Mouse (Mus musculus): ENCODE measurements around the gene Peli2. TPM values are rescaled to one million over a fixed set of nuclear protein-coding genes. Genes with fewer than 3 reads are reported as not detected.

Gene Peli2
- polyA plus RNA-seq, 1 experiment from 2014 or later, result 3.1 TPM

GRCm38 (mm10) chr14:48174356-48174755, 53.7 kb downstream of the Peli2 start:
- 88% methylated on average over 4 of the region's 4 CpGs for WGBS
- Histone ChIP-seq H3K27me3 (replicated peaks; ENCODE audit: control insufficient read depth, insufficient read depth, low read length) (no peaks in the 10 kb centered on the region), H3K27ac (ENCODE audit: low read depth, low read length) (no peak overlapping the region), H3K36me3 (ENCODE audit: control insufficient read depth, insufficient read depth, low read length) (no peaks in the 10 kb centered on the region), H3K4me2 (no peak overlapping the region), H3K4me3 (ENCODE audit: low read depth, low read length) (no peak overlapping the region), H3K9me3 (ENCODE audit: control insufficient read depth, low read length) (no peaks in the 10 kb centered on the region), H3K9ac (ENCODE audit: low read depth, low read length) (no peak overlapping the region), H3K4me1 (replicated peaks; ENCODE audit: control insufficient read depth, insufficient read depth, low read length) (no peaks in the 10 kb centered on the region)
- ATAC-seq (replicated peaks; ENCODE audit: low FRiP score) (no peak), DNase-seq (ENCODE audit: low spot score) (no peak)

- Histone ChIP-seq H3K27me3 (replicated peaks; ENCODE audit: control insufficient read depth, insufficient read depth, low read length) (no peaks in the 10 kb centered on the region), H3K4me2 (no peak overlapping the region), H3K9ac (ENCODE audit: low read depth, low read length) (no peak overlapping the region), H3K36me3 (ENCODE audit: control insufficient read depth, insufficient read depth, low read length) (no peaks in the 10 kb centered on the region), H3K4me3 (ENCODE audit: low read depth, low read length) (no peak overlapping the region), H3K4me1 (replicated peaks; ENCODE audit: control insufficient read depth, insufficient read depth, low read length) (no peaks in the 10 kb centered on the region), H3K9me3 (ENCODE audit: control insufficient read depth, low read length) (no peaks in the 10 kb centered on the region), H3K27ac (ENCODE audit: low read depth, low read length) (no peak overlapping the region)
- no peak for DNase-seq (ENCODE audit: low spot score)
- ATAC-seq (replicated peaks; ENCODE audit: low FRiP score), result no peak
- WGBS, result 88% methylated on average over 8 of the region's 8 CpGs
Measured at GRCm38 (mm10) chr14:48175115-48175514, 54.5 kb downstream of the Peli2 start.

- no peaks in the 10 kb centered on the region for H3K9me3 ChIP-seq (ENCODE audit: control insufficient read depth, low read length)
- no peak for ATAC-seq (replicated peaks; ENCODE audit: low FRiP score)
- no peaks in the 10 kb centered on the region for H3K4me1 ChIP-seq (replicated peaks; ENCODE audit: control insufficient read depth, insufficient read depth, low read length)
- H3K9ac ChIP-seq (ENCODE audit: low read depth, low read length), result no peak overlapping the region
- H3K27ac ChIP-seq (ENCODE audit: low read depth, low read length), result no peak overlapping the region
- H3K4me2 ChIP-seq, result no peak overlapping the region
- H3K36me3 ChIP-seq (ENCODE audit: control insufficient read depth, insufficient read depth, low read length), result no peaks in the 10 kb centered on the region
- 58% methylated on average over 15 of the region's 15 CpGs for WGBS
- H3K27me3 ChIP-seq (replicated peaks; ENCODE audit: control insufficient read depth, insufficient read depth, low read length), result no peaks in the 10 kb centered on the region
- H3K4me3 ChIP-seq (ENCODE audit: low read depth, low read length), result no peak overlapping the region
- DNase-seq (ENCODE audit: low spot score), result no peak
Measured at GRCm38 (mm10) chr14:48178304-48178995, 57.8 kb downstream of the Peli2 start.

- Histone ChIP-seq H3K4me1 (replicated peaks; ENCODE audit: control insufficient read depth, insufficient read depth, low read length) (no peaks in the 10 kb centered on the region), H3K9ac (ENCODE audit: low read depth, low read length) (no peak overlapping the region), H3K4me2 (no peak overlapping the region), H3K36me3 (ENCODE audit: control insufficient read depth, insufficient read depth, low read length) (no peaks in the 10 kb centered on the region), H3K27ac (ENCODE audit: low read depth, low read length) (no peak overlapping the region), H3K9me3 (ENCODE audit: control insufficient read depth, low read length) (no peaks in the 10 kb centered on the region), H3K27me3 (replicated peaks; ENCODE audit: control insufficient read depth, insufficient read depth, low read length) (no peaks in the 10 kb centered on the region), H3K4me3 (ENCODE audit: low read depth, low read length) (no peak overlapping the region)
- ATAC-seq (replicated peaks; ENCODE audit: low FRiP score), result no peak
- 82% methylated on average over 8 of the region's 8 CpGs for WGBS
- no peak for DNase-seq (ENCODE audit: low spot score)
Measured at GRCm38 (mm10) chr14:48179021-48179420, 58.4 kb downstream of the Peli2 start.

DNA sequence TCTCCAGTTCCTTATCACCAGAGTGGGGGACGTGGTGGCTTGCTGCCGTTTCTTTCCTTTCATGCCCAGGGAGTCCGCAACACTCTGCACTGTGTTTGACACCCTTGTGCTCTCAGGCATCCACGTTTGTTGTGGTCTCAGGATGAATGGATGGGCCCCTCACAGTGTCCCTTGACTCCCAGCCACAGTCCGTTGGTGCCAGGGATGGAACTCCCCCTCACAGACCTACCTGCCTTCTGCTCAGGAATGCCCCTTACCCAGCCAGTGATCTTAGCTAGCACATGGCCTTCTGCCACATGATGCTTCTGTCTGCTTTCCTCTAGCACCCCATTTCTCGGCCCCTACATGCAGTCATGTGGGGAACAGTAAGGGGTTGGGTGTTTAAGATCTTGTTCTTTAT, 65.7 kb downstream of the Peli2 start:
- no peak for DNase-seq (ENCODE audit: low spot score)
- no peak for ATAC-seq (replicated peaks; ENCODE audit: low FRiP score)
- no peak overlapping the region for H3K4me2 ChIP-seq
- no peak overlapping the region for H3K4me3 ChIP-seq (ENCODE audit: low read depth, low read length)
- H3K27me3 ChIP-seq (replicated peaks; ENCODE audit: control insufficient read depth, insufficient read depth, low read length), result no peaks in the 10 kb centered on the region
- no peaks in the 10 kb centered on the region for H3K36me3 ChIP-seq (ENCODE audit: control insufficient read depth, insufficient read depth, low read length)
- no peaks in the 10 kb centered on the region for H3K9me3 ChIP-seq (ENCODE audit: control insufficient read depth, low read length)
- H3K9ac ChIP-seq (ENCODE audit: low read depth, low read length), result no peak overlapping the region
- 76% methylated on average over 6 of the region's 6 CpGs for WGBS
- H3K27ac ChIP-seq (ENCODE audit: low read depth, low read length), result no peak overlapping the region
- no peaks in the 10 kb centered on the region for H3K4me1 ChIP-seq (replicated peaks; ENCODE audit: control insufficient read depth, insufficient read depth, low read length)

- ATAC-seq (replicated peaks; ENCODE audit: low FRiP score), result no peak
- WGBS, result 76% methylated on average over 9 of the region's 9 CpGs
- H3K36me3 ChIP-seq (ENCODE audit: control insufficient read depth, insufficient read depth, low read length), result no peaks in the 10 kb centered on the region
- no peaks in the 10 kb centered on the region for H3K4me1 ChIP-seq (replicated peaks; ENCODE audit: control insufficient read depth, insufficient read depth, low read length)
- DNase-seq (ENCODE audit: low spot score), result no peak
- no peak overlapping the region for H3K4me2 ChIP-seq
- no peaks in the 10 kb centered on the region for H3K27me3 ChIP-seq (replicated peaks; ENCODE audit: control insufficient read depth, insufficient read depth, low read length)
- no peak overlapping the region for H3K9ac ChIP-seq (ENCODE audit: low read depth, low read length)
- H3K27ac ChIP-seq (ENCODE audit: low read depth, low read length), result no peak overlapping the region
- no peak overlapping the region for H3K4me3 ChIP-seq (ENCODE audit: low read depth, low read length)
- no peaks in the 10 kb centered on the region for H3K9me3 ChIP-seq (ENCODE audit: control insufficient read depth, low read length)
Measured at GRCm38 (mm10) chr14:48187100-48187499, 66.5 kb downstream of the Peli2 start.

DNA sequence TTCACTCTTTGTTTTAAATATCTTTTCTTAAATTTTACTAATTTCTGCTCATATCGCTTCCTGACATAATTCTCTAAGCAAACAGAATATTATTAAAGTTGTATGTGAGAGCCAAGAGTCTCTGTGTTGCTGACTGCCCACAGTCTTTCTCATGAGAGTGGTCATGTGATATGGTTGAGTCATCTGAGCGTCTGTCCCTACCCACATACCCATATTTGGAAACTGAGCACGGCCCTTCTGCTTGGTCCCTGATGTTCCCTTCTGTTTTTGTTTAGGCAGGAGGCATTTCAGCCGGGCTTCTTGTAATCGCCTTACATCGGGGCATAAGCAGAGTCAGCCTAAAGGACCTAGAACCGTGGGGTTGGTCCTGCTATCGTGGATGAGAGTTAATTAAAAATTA, 68.7 kb downstream of the Peli2 start:
- H3K27ac ChIP-seq (ENCODE audit: low read depth, low read length), result no peak overlapping the region
- H3K4me2 ChIP-seq, result no peak overlapping the region
- H3K27me3 ChIP-seq (replicated peaks; ENCODE audit: control insufficient read depth, insufficient read depth, low read length), result no peaks in the 10 kb centered on the region
- no peak for ATAC-seq (replicated peaks; ENCODE audit: low FRiP score)
- DNase-seq (ENCODE audit: low spot score), result no peak
- no peaks in the 10 kb centered on the region for H3K4me1 ChIP-seq (replicated peaks; ENCODE audit: control insufficient read depth, insufficient read depth, low read length)
- no peaks in the 10 kb centered on the region for H3K36me3 ChIP-seq (ENCODE audit: control insufficient read depth, insufficient read depth, low read length)
- WGBS, result 53% methylated on average over 8 of the region's 8 CpGs
- no peak overlapping the region for H3K4me3 ChIP-seq (ENCODE audit: low read depth, low read length)
- no peak overlapping the region for H3K9ac ChIP-seq (ENCODE audit: low read depth, low read length)
- H3K9me3 ChIP-seq (ENCODE audit: control insufficient read depth, low read length), result no peaks in the 10 kb centered on the region

- H3K9me3 ChIP-seq (ENCODE audit: control insufficient read depth, low read length), result no peaks in the 10 kb centered on the region
- 91% methylated on average over 5 of the region's 5 CpGs for WGBS
- H3K36me3 ChIP-seq (ENCODE audit: control insufficient read depth, insufficient read depth, low read length), result no peaks in the 10 kb centered on the region
- H3K27me3 ChIP-seq (replicated peaks; ENCODE audit: control insufficient read depth, insufficient read depth, low read length), result no peaks in the 10 kb centered on the region
- no peak overlapping the region for H3K4me2 ChIP-seq
- no peak overlapping the region for H3K9ac ChIP-seq (ENCODE audit: low read depth, low read length)
- no peak overlapping the region for H3K4me3 ChIP-seq (ENCODE audit: low read depth, low read length)
- H3K27ac ChIP-seq (ENCODE audit: low read depth, low read length), result no peak overlapping the region
- ATAC-seq (replicated peaks; ENCODE audit: low FRiP score) (no peak), DNase-seq (ENCODE audit: low spot score) (no peak)
- no peaks in the 10 kb centered on the region for H3K4me1 ChIP-seq (replicated peaks; ENCODE audit: control insufficient read depth, insufficient read depth, low read length)
Measured at GRCm38 (mm10) chr14:48190946-48191345, 70.3 kb downstream of the Peli2 start.

DNA sequence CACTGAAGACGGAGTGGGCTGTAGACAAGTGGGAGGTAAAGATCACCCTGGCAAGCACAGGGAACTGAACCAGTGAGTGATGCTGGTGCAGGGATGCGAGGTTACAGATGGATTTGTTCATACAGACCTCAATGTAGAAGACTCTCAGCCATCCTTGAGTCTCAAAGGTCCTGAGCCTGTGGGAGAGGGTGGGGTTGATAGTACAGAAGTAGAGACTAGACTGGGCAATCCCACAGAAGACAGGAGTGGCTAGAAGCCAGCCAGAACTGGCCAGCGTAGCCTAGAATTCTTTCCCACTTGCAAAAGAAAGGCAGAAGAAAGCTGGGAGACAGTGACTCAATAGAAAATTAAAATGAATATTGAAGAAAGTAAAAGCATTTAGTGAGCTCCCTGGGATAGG, 71.3 kb downstream of the Peli2 start:
- 90% methylated on average over 3 of the region's 3 CpGs for WGBS
- DNase-seq (ENCODE audit: low spot score), result no peak
- Histone ChIP-seq H3K27ac (ENCODE audit: low read depth, low read length) (no peak overlapping the region), H3K9me3 (ENCODE audit: control insufficient read depth, low read length) (no peaks in the 10 kb centered on the region), H3K36me3 (ENCODE audit: control insufficient read depth, insufficient read depth, low read length) (no peaks in the 10 kb centered on the region), H3K27me3 (replicated peaks; ENCODE audit: control insufficient read depth, insufficient read depth, low read length) (no peaks in the 10 kb centered on the region), H3K4me3 (ENCODE audit: low read depth, low read length) (no peak overlapping the region), H3K4me2 (no peak overlapping the region), H3K4me1 (replicated peaks; ENCODE audit: control insufficient read depth, insufficient read depth, low read length) (no peaks in the 10 kb centered on the region), H3K9ac (ENCODE audit: low read depth, low read length) (no peak overlapping the region)
- ATAC-seq (replicated peaks; ENCODE audit: low FRiP score), result no peak

Measured in liver, embryonic 11.5 days (tissue).